Mouse (Mus musculus) 416B (cell line): ENCODE results near the gene Sync.

ENCODE experiments used
- DNase-seq: peaks from one replicate; pipeline ENCODE4 v3.0.0; 2011; ENCODE audit warnings: low read depth

Gene Sync

GRCm38 (mm10) chr4:129304306-129304705 is 16.9 kb downstream of the Sync start:
- peak; percentile 17 for DNase-seq

GRCm38 (mm10) chr4:129307936-129308335 is 20.5 kb downstream of the Sync start:
- no peak for DNase-seq

GRCm38 (mm10) chr4:129313886-129314285 is 26.5 kb downstream of the Sync start:
- DNase-seq, result no peak

GRCm38 (mm10) chr4:129320876-129321275 is 33.5 kb downstream of the Sync start:
- DNase-seq, result no peak

GRCm38 (mm10) chr4:129322042-129322441 is 34.6 kb downstream of the Sync start:
- DNase-seq, result no peak

GRCm38 (mm10) chr4:129323491-129323890 is 36.1 kb downstream of the Sync start:
- DNase-seq, result peak; percentile 39

GRCm38 (mm10) chr4:129324756-129325155 is 37.3 kb downstream of the Sync start:
- DNase-seq, result no peak

GRCm38 (mm10) chr4:129326191-129326590 is 38.8 kb downstream of the Sync start:
- DNase-seq, result no peak

- DNase-seq, result no peak
These were observed 45.4 kb downstream of the Sync start for GRCm38 (mm10) chr4:129332846-129333245.

- no peak for DNase-seq
These were observed 47.3 kb downstream of the Sync start for GRCm38 (mm10) chr4:129334677-129335215.

GRCm38 (mm10) chr4:129335216-129336074 is 48.0 kb downstream of the Sync start, which contains the start of the genes Rbbp4 and Zbtb8os:
TSS of gene Rbbp4 (minus strand) at chr4:129335370.
TSS of gene Zbtb8os (plus strand) at chr4:129335695.
- peak; percentile 99 for DNase-seq

- peak; percentile 72 for DNase-seq
These were observed 48.9 kb downstream of the Sync start for GRCm38 (mm10) chr4:129336291-129336690.

GRCm38 (mm10) chr4:129339743-129340142 is 52.3 kb downstream of the Sync start:
- peak; percentile 66 for DNase-seq

- DNase-seq, result no peak
These were observed 54.5 kb downstream of the Sync start for GRCm38 (mm10) chr4:129341888-129342287.

GRCm38 (mm10) chr4:129342705-129343104 is 55.3 kb downstream of the Sync start:
- DNase-seq, result no peak

- DNase-seq, result no peak
These were observed 59.2 kb downstream of the Sync start for GRCm38 (mm10) chr4:129346481-129347154.

- peak; percentile 82 for DNase-seq
These were observed 63.2 kb downstream of the Sync start for GRCm38 (mm10) chr4:129350644-129351043.

- no peak for DNase-seq
These were observed 63.7 kb downstream of the Sync start for GRCm38 (mm10) chr4:129351111-129351510.

- no peak for DNase-seq
These were observed 65.8 kb downstream of the Sync start for GRCm38 (mm10) chr4:129353176-129353575.

GRCm38 (mm10) chr4:129354236-129354635 is 66.8 kb downstream of the Sync start:
- peak; percentile 67 for DNase-seq

- DNase-seq, result no peak
These were observed 70.3 kb downstream of the Sync start for GRCm38 (mm10) chr4:129357613-129358163.
